17 mouse cellular contexts compared by ENCODE assay signal in genomic region chr10:44170145-44170544, GRCm38 (mm10).
"Had no signal": no experiment of that assay in that cellular context is flagged by ENCODE, and none has a peak within 500 bp of the region (broad histone marks: within the 10 kb centered on the region; RNA-seq: fewer than 3 reads in every experiment).

No protein-coding gene starts in this region.

- H3K9ac ChIP-seq: neural tube, embryonic 12.5 days; neural tube, embryonic 13.5 days; neural tube, embryonic 15.5 days; stomach, embryonic 15.5 days had no signal

- H3K9me3 ChIP-seq: neural tube, embryonic 12.5 days; neural tube, embryonic 13.5 days; neural tube, embryonic 15.5 days; stomach, embryonic 15.5 days had no signal

- H3K27ac ChIP-seq: neural tube, embryonic 12.5 days; neural tube, embryonic 13.5 days; neural tube, embryonic 15.5 days; stomach, embryonic 15.5 days; stomach, postnatal 0 days had no signal

- H3K27me3 ChIP-seq: neural tube, embryonic 12.5 days; neural tube, embryonic 13.5 days; neural tube, embryonic 15.5 days; stomach, embryonic 15.5 days had no signal

- H3K36me3 ChIP-seq: neural tube, embryonic 12.5 days; neural tube, embryonic 13.5 days; neural tube, embryonic 15.5 days; stomach, embryonic 15.5 days had no signal

- H3K4me3 ChIP-seq: neural tube, embryonic 12.5 days; neural tube, embryonic 13.5 days; neural tube, embryonic 15.5 days; stomach, embryonic 15.5 days had no signal

- H3K4me2 ChIP-seq: neural tube, embryonic 12.5 days; neural tube, embryonic 13.5 days; neural tube, embryonic 15.5 days; stomach, embryonic 15.5 days had no signal

- DNase-seq: retina, postnatal 1 day; right cerebral cortex, adult 18-20 months; right cerebral cortex, postnatal 14 days; right cerebral cortex, postnatal 25 days; right cerebral cortex, postnatal 4 days; spleen, adult 18-20 months; thymus, adult 18-20 months; thymus, adult 2 months; thymus, postnatal 14 days; thymus, postnatal 25 days; thymus, postnatal 36 days; thymus, postnatal 4 days had no signal

- H3K4me1 ChIP-seq: neural tube, embryonic 12.5 days; neural tube, embryonic 15.5 days; stomach, embryonic 15.5 days had no signal
